ENCODE assay signal across 17 mouse cellular contexts in genomic region chr15:80557745-80558144, GRCm38 (mm10). TPM values are rescaled to one million over a fixed set of nuclear protein-coding genes. Genes with fewer than 3 reads are reported as not detected.
DNase-seq lines count a peak whose midpoint lies in the region; ATAC-seq and TF ChIP-seq lines count a peak whose summit lies in the region.
"Had no signal": no experiment of that assay in that cellular context is flagged by ENCODE, and none has a peak within 500 bp of the region (broad histone marks: within the 10 kb centered on the region; RNA-seq: fewer than 3 reads in every experiment).

No protein-coding gene starts in this region.

- no peak overlapping the region for H3K27ac ChIP-seq in cerebellum, adult 2 months (ENCODE audit: insufficient read depth, low read length)
- no peak overlapping the region for H3K27ac ChIP-seq in kidney, postnatal 0 days
- H3K27ac ChIP-seq in kidney, embryonic 15.5 days = no peak overlapping the region
- H3K27ac ChIP-seq in hindbrain, embryonic 10.5 days = no peak overlapping the region
- H3K27ac ChIP-seq: embryonic facial prominence, embryonic 10.5 days; limb, embryonic 15.5 days; stomach, embryonic 15.5 days had no signal

- ATAC-seq in kidney, postnatal 0 days (replicated peaks; ENCODE audit: low FRiP score, low read depth) = no peak
- ATAC-seq in kidney, embryonic 15.5 days (replicated peaks; ENCODE audit: low FRiP score) = no peak
- ATAC-seq: inflammation-experienced regulatory T-cells, adult 6 months had no signal

- WGBS in cerebellum, adult 2 months = 77% methylated on average over 4 of the region's 4 CpGs
- 68% methylated on average over 4 of the region's 4 CpGs for WGBS in kidney, postnatal 0 days
- 70% methylated on average over 4 of the region's 4 CpGs for WGBS in kidney, embryonic 15.5 days
- 73% methylated on average over 4 of the region's 4 CpGs for WGBS in hindbrain, embryonic 10.5 days

- H3K36me3 ChIP-seq in kidney, postnatal 0 days (ENCODE audit: insufficient read depth, low read length) = no peaks in the 10 kb centered on the region
- H3K36me3 ChIP-seq in kidney, embryonic 15.5 days = no peaks in the 10 kb centered on the region
- no peaks in the 10 kb centered on the region for H3K36me3 ChIP-seq in hindbrain, embryonic 10.5 days
- H3K36me3 ChIP-seq: embryonic facial prominence, embryonic 10.5 days; limb, embryonic 15.5 days; stomach, embryonic 15.5 days had no signal

- H3K4me2 ChIP-seq in kidney, postnatal 0 days (ENCODE audit: low read length) = no peak overlapping the region
- H3K4me2 ChIP-seq in kidney, embryonic 15.5 days = no peak overlapping the region
- H3K4me2 ChIP-seq: limb, embryonic 15.5 days; midbrain, embryonic 11.5 days; stomach, embryonic 15.5 days had no signal

- no peak overlapping the region for H3K4me3 ChIP-seq in cerebellum, adult 2 months (replicated peaks; ENCODE audit: insufficient read depth, low read depth, low read length)
- H3K4me3 ChIP-seq in kidney, postnatal 0 days (replicated peaks; ENCODE audit: low read depth, low read length) = no peak overlapping the region
- no peak overlapping the region for H3K4me3 ChIP-seq in kidney, embryonic 15.5 days (replicated peaks)
- no peak overlapping the region for H3K4me3 ChIP-seq in hindbrain, embryonic 10.5 days
- H3K4me3 ChIP-seq: embryonic facial prominence, embryonic 10.5 days; limb, embryonic 15.5 days; stomach, embryonic 15.5 days had no signal

- H3K9ac ChIP-seq in kidney, postnatal 0 days (ENCODE audit: low read depth, low read length) = no peak overlapping the region
- H3K9ac ChIP-seq in kidney, embryonic 15.5 days = no peak overlapping the region
- H3K9ac ChIP-seq: limb, embryonic 15.5 days; stomach, embryonic 15.5 days had no signal

- H3K9me3 ChIP-seq in kidney, postnatal 0 days (replicated peaks; ENCODE audit: low read length) = no peaks in the 10 kb centered on the region
- H3K9me3 ChIP-seq in kidney, embryonic 15.5 days (replicated peaks) = no peaks in the 10 kb centered on the region
- no peaks in the 10 kb centered on the region for H3K9me3 ChIP-seq in hindbrain, embryonic 10.5 days
- H3K9me3 ChIP-seq: embryonic facial prominence, embryonic 10.5 days; limb, embryonic 15.5 days; stomach, embryonic 15.5 days had no signal

- peak; percentile 20; the same call in 1 of the 2 replicates for TF ChIP-seq CTCF in cerebellum, adult 2 months (IDR thresholded peaks at IDR 0.05; ENCODE audit: borderline replicate concordance, insufficient read depth, low read depth, low read length)
- TF ChIP-seq CTCF in kidney, postnatal 0 days (IDR thresholded peaks at IDR 0.05; ENCODE audit: low read depth) = peak; percentile 49

- no peak for DNase-seq in cerebellum, adult 2 months
- no peak for DNase-seq in cerebellum, adult 9-11 months
- peak; percentile 52 for DNase-seq in kidney, postnatal 0 days (ENCODE audit: low spot score)
- DNase-seq in 416B (ENCODE audit: low read depth) = peak; percentile 23
- DNase-seq in induced T-regulatory cell, adult 2 months (ENCODE audit: low read depth) = peak; percentile 51
- DNase-seq in hindbrain, embryonic 10.5 days (ENCODE audit: low spot score) = no peak
- DNase-seq in T-cell, adult 2 months (ENCODE audit: low spot score) = no peak
- DNase-seq: adrenal gland, adult 8-10 months; heart, postnatal 10 days; thymus, postnatal 36 days had no signal

- no peaks in the 10 kb centered on the region for H3K27me3 ChIP-seq in cerebellum, adult 2 months (ENCODE audit: control insufficient read depth, insufficient read depth, low read length)
- H3K27me3 ChIP-seq in kidney, postnatal 0 days (ENCODE audit: insufficient read depth, low read length) = no peaks in the 10 kb centered on the region
- peaks cover 3% of the 10 kb centered on the region; the same call in 1 of the 2 replicates for H3K27me3 ChIP-seq in kidney, embryonic 15.5 days
- no peaks in the 10 kb centered on the region for H3K27me3 ChIP-seq in hindbrain, embryonic 10.5 days (ENCODE audit: insufficient read depth, poor library complexity, severe bottlenecking)
- H3K27me3 ChIP-seq: limb, embryonic 15.5 days; stomach, embryonic 15.5 days had no signal

- peaks cover 2% of the 10 kb centered on the region; the same call in 1 of the 2 replicates for H3K4me1 ChIP-seq in cerebellum, adult 2 months (ENCODE audit: control insufficient read depth, insufficient read depth, low read length)
- no peaks in the 10 kb centered on the region for H3K4me1 ChIP-seq in kidney, postnatal 0 days (replicated peaks; ENCODE audit: insufficient read depth, low read length)
- peaks cover 7% of the 10 kb centered on the region; the same call in 1 of the 2 replicates for H3K4me1 ChIP-seq in kidney, embryonic 15.5 days
- peaks cover 8% of the 10 kb centered on the region; the same call in 1 of the 2 replicates for H3K4me1 ChIP-seq in hindbrain, embryonic 10.5 days (replicated peaks)
- H3K4me1 ChIP-seq: limb, embryonic 15.5 days; stomach, embryonic 15.5 days had no signal

- TF ChIP-seq POLR2A in cerebellum, adult 2 months (IDR thresholded peaks at IDR 0.05; ENCODE audit: borderline replicate concordance, insufficient read depth, low read length) = no peak

RNA-seq across cellular contexts. Expression of gene Enthd1, which starts 7.2 kb away (rescaled TPM):
- polyA plus RNA-seq in cerebellum, adult 2 months (2012; rRNA removed) = not detected in 2 replicates
- polyA plus RNA-seq in kidney, postnatal 0 days (2015; fragmentation: Nextera tagmentation; extraction: Ambion mirVana) = not detected in 2 replicates
- polyA plus RNA-seq in kidney, embryonic 15.5 days (2015; fragmentation: Nextera tagmentation; extraction: Ambion mirVana) = not detected in 2 replicates
- polyA plus RNA-seq in hindbrain, embryonic 10.5 days (2016; fragmentation: Nextera tagmentation; extraction: Ambion mirVana) = not detected in 2 replicates
- polyA plus RNA-seq: embryonic facial prominence, embryonic 10.5 days; midbrain, embryonic 11.5 days; small intestine, adult 2 months; stomach, embryonic 15.5 days had no signal

RNA-seq across cellular contexts. Expression of gene Grap2, which starts 14.6 kb away (rescaled TPM):
- polyA plus RNA-seq in cerebellum, adult 2 months (2012; rRNA removed) = 0.08 and 0.16 TPM in 2 replicates
- 0.09 and 0.18 TPM in 2 replicates for polyA plus RNA-seq in kidney, postnatal 0 days (2015; fragmentation: Nextera tagmentation; extraction: Ambion mirVana)
- 0.51 and 1.4 TPM in 2 replicates for polyA plus RNA-seq in kidney, embryonic 15.5 days (2015; fragmentation: Nextera tagmentation; extraction: Ambion mirVana)
- polyA plus RNA-seq in hindbrain, embryonic 10.5 days (2016; fragmentation: Nextera tagmentation; extraction: Ambion mirVana) = 1.3 and 2.0 TPM in 2 replicates

Comparison
In these comparisons a context has a peak if more than half of its experiments do, and no peak if none do; other contexts are left out.
1. DNase-seq: peak in kidney, postnatal 0 days (single experiment), 416B (single experiment) and induced T-regulatory cell, adult 2 months (single experiment); none in cerebellum, adult 2 months (0 of 2), cerebellum, adult 9-11 months (single experiment), hindbrain, embryonic 10.5 days (single experiment) and T-cell, adult 2 months (single experiment).